Mouse (Mus musculus): Measurements from ENCODE around the gene B3glct. TPM values are rescaled to one million over a fixed set of nuclear protein-coding genes. Genes with fewer than 3 reads are reported as not detected.

The B3glct gene
- total RNA-seq, 2 experiments from 2014 or later, result 29.8 to 33.7 TPM

Other genes starting within 250 kb of the B3glct start
- not detected in 2 replicates for gene Tex26, start 238.6 kb upstream of the B3glct start, total RNA-seq (2014; fragmentation: Nextera tagmentation)
- gene Tex26, start 238.6 kb upstream of the B3glct start, total RNA-seq (2017), result not detected in 2 replicates
- gene Wdr95, start 149.6 kb upstream of the B3glct start, total RNA-seq (2014; fragmentation: Nextera tagmentation), result 0.15 TPM in 1 of 2 replicates, not detected in the other
- gene Wdr95, start 149.6 kb upstream of the B3glct start, total RNA-seq (2017), result not detected in 2 replicates
- 136 and 180 TPM in 2 replicates for gene Hsph1, start 41.9 kb upstream of the B3glct start, total RNA-seq (2014; fragmentation: Nextera tagmentation)
- 91.7 and 104 TPM in 2 replicates for gene Hsph1, start 41.9 kb upstream of the B3glct start, total RNA-seq (2017)

Data from megakaryocyte-erythroid progenitor cell, adult 5-6 weeks (primary cell).